Mouse (Mus musculus) liver, embryonic 12.5 days (tissue): ENCODE results near the gene Copz1. TPM values are rescaled to one million over a fixed set of nuclear protein-coding genes. Genes with fewer than 3 reads are reported as not detected.

Experiments
- ATAC-seq: fragments of 200-750 bp; cut with Nextera tagmentation; 2 replicates; pipeline ENCODE4 v1.8.0; 2017; ENCODE audit warnings: moderate number of reproducible peaks, mild to moderate bottlenecking, moderate library complexity
- H3K27ac ChIP-seq: fragments of 300-500 bp; sonication (generic); 2 replicates; pipeline ENCODE4 v1.5.1; 2016; ENCODE audit warnings: mild to moderate bottlenecking
- H3K27me3 ChIP-seq: fragments of 300-500 bp; sonication (generic); replicated peaks from 2 replicates; pipeline ENCODE4 v1.6.1; 2016; ENCODE audit warnings: mild to moderate bottlenecking, moderate library complexity
- H3K36me3 ChIP-seq: fragments of 300-500 bp; sonication (generic); 2 replicates; pipeline ENCODE4 v1.6.1; 2016; ENCODE audit warnings: mild to moderate bottlenecking, moderate library complexity
- H3K4me1 ChIP-seq: fragments of 300-500 bp; sonication (generic); 2 replicates; pipeline ENCODE4 v1.6.1; 2016
- H3K4me2 ChIP-seq: fragments of 300-500 bp; sonication (generic); 2 replicates; pipeline ENCODE4 v1.6.1; 2016; ENCODE audit warnings: mild to moderate bottlenecking, moderate library complexity
- H3K4me3 ChIP-seq: fragments of 300-500 bp; sonication (generic); 2 replicates; pipeline ENCODE4 v1.5.1; 2016; ENCODE audit warnings: mild to moderate bottlenecking, moderate library complexity
- H3K9ac ChIP-seq: fragments of 300-500 bp; sonication (generic); 2 replicates; pipeline ENCODE4 v1.6.1; 2016; ENCODE audit warnings: mild to moderate bottlenecking, moderate library complexity
- H3K9me3 ChIP-seq: fragments of 300-500 bp; sonication (generic); replicated peaks from 2 replicates; pipeline ENCODE4 v1.6.1; 2016; ENCODE audit warnings: mild to moderate bottlenecking, moderate library complexity
- WGBS: fragments of 180-500 bp; shearing (Covaris S2); methylation state at CpG from one replicate; pipeline ENCODE4 v1.1.7; 2016; ENCODE audit not compliant: insufficient replicate concordance; 5-methylcytosine and 5-hydroxymethylcytosine counted together
- polyA plus RNA-seq: library from polyadenylated mRNA; unstranded; fragments of >200 nt; fragmentation: Nextera tagmentation; extraction: Ambion mirVana; gene quantifications from 2 replicates; pipeline ENCODE4 v1.2.1, GENCODE M21; 2016

Gene Copz1
- polyA plus RNA-seq, 1 experiment from 2014 or later, result 250 TPM

DNA sequence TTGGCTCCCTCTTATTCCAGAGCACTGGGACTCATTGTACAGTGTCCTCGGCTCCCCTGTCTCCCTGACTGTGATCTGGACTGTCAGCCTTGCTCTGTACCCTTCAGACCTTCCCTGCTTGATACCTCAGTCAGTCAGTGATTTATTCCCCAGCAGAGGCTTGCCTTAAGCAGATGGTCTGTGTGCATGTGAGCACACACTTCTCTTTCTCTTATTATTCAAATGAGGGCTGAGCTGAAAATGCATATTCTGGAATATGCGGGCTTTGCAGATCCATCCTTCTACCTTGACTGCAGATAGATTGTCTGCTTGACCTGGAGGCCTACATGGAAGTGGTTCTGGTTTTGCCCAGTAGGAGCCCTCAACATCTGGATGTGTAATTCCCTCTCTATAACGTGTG is 25.5 kb downstream of the Copz1 start:
- no peak overlapping the region for H3K27ac ChIP-seq
- WGBS, result 75% methylated on average over 3 of the region's 3 CpGs
- peaks cover 68% of the 10 kb centered on the region for H3K36me3 ChIP-seq
- no peak overlapping the region for H3K4me2 ChIP-seq
- H3K4me1 ChIP-seq, result peaks cover 31% of the 10 kb centered on the region
- no peak overlapping the region for H3K4me3 ChIP-seq
- no peak overlapping the region for H3K9ac ChIP-seq
- no peaks in the 10 kb centered on the region for H3K9me3 ChIP-seq
- H3K27me3 ChIP-seq, result peaks cover 15% of the 10 kb centered on the region
- ATAC-seq, result no peak

DNA sequence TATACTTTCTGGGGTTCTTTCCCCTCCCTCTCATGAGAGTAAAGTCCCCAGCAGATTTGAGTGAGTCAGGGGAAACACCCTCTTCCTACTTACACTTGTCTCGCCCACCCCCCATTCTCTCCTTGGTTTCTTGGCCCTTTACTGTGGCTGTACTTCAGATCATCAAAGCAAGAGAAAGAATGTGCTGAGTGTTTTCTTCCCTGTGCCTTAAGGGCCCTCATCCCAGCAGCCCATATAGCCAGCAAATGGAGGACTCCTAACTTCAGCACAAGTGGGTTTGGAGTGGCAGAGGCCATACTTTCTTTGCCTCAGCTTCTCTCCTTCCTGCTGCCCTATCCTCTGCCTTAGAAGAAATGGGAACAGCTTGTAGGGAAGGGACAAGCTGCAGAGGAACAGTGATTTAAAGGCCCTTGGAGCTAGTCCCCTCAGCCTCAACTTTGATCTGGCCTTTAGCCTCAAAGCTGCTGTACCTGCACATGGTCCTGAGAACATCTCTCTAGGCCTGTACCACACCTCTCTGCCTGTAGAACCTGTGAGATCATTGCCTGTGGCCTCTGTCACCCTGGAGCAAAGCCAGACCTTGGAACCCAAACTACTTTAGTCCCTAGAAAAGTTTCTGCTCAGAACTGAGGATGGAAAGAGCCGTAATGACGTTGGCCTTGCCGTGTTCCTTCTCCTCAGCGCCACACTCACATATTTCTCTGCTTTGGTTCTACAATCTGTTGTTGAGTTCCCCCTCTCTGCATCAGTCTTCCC is 26.5 kb downstream of the Copz1 start:
- Histone ChIP-seq H3K36me3 (peaks cover 58% of the 10 kb centered on the region), H3K4me1 (peaks cover 40% of the 10 kb centered on the region), H3K9me3 (no peaks in the 10 kb centered on the region), H3K9ac (no peak overlapping the region), H3K4me3 (no peak overlapping the region), H3K27me3 (peaks cover 25% of the 10 kb centered on the region), H3K27ac (no peak overlapping the region), H3K4me2 (no peak overlapping the region)
- ATAC-seq, result no peak
- WGBS, result 81% methylated on average over 5 of the region's 5 CpGs

DNA sequence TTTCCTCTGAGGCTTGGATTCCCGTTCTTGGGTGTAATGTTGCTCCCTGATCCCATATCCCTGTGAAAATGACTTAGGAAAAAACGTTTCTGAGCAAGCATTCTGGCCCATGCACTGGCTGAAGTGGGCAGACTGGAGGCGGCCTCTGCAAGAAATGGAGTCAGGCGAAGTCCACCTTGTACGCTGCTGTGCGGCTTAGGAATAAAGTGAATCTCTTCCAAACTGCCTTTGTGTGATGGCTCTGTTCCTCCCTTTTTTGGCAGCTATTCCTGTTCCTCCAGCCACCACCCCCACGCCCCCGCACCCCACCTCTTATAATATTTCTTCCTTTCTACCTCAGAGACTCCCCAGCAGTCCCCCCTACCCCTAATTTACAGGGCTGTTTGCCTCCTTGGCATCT is 27.1 kb downstream of the Copz1 start:
- Histone ChIP-seq H3K36me3 (peaks cover 55% of the 10 kb centered on the region), H3K9ac (no peak overlapping the region), H3K4me3 (no peak overlapping the region), H3K4me2 (no peak overlapping the region), H3K4me1 (peaks cover 46% of the 10 kb centered on the region), H3K27me3 (peaks cover 31% of the 10 kb centered on the region), H3K27ac (no peak overlapping the region), H3K9me3 (no peaks in the 10 kb centered on the region)
- 73% methylated on average over 8 of the region's 8 CpGs for WGBS
- no peak for ATAC-seq

DNA sequence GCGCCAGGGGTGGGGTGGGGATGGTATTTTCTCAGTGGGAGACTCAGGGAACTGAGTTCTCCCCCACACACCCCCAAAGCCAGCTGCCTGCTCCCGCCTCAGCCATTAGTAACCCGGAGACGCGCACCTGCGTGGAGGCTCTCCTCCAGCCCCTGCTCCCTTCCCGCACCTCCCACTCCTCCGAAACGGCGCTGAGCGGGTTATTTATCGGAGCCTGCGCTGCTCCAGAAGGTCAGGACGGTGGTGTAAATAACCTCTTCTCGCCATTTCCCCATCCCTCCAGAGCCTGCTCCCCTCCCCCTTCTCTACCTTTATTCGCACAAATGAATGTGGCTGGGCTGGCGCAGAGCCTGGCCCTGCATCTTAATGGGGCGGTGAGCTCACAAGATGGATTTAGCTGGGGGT is 27.6 kb downstream of the Copz1 start:
- H3K4me3 ChIP-seq, result no peak overlapping the region
- H3K9me3 ChIP-seq, result no peaks in the 10 kb centered on the region
- peaks cover 35% of the 10 kb centered on the region for H3K27me3 ChIP-seq
- no peak overlapping the region for H3K27ac ChIP-seq
- H3K4me2 ChIP-seq, result no peak overlapping the region
- 67% methylated on average over 18 of the region's 18 CpGs for WGBS
- ATAC-seq, result no peak
- peaks cover 50% of the 10 kb centered on the region for H3K4me1 ChIP-seq
- no peak overlapping the region for H3K9ac ChIP-seq
- H3K36me3 ChIP-seq, result peaks cover 53% of the 10 kb centered on the region

DNA sequence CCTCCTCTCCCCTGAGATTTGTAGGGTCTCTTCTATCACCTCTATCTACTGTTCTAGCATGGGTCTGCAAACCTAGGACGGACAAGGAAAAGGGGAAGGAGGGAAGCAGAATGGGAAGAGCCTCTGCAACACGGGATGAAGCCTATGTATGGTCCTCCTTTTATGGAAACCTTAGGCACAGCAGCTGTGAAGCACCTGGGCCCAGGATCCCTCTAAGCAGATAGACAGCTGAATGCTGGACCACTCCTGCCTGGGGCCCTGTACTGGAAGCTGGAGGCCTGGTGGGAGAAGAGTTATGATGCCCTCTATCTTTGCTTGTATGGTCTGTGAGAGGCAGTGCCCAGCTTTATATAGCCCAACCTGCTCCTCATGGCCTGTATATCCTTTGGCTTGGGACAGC is 28.0 kb downstream of the Copz1 start:
- peaks cover 48% of the 10 kb centered on the region for H3K36me3 ChIP-seq
- ATAC-seq, result no peak
- H3K9ac ChIP-seq, result no peak overlapping the region
- no peak overlapping the region for H3K4me3 ChIP-seq
- WGBS, result 37% methylated on average over 2 of the region's 2 CpGs
- no peak overlapping the region for H3K4me2 ChIP-seq
- peaks cover 55% of the 10 kb centered on the region for H3K4me1 ChIP-seq
- peaks cover 40% of the 10 kb centered on the region for H3K27me3 ChIP-seq
- peak overlapping the region; percentile 47; the same call in 1 of the 2 replicates for H3K27ac ChIP-seq
- H3K9me3 ChIP-seq, result no peaks in the 10 kb centered on the region

DNA sequence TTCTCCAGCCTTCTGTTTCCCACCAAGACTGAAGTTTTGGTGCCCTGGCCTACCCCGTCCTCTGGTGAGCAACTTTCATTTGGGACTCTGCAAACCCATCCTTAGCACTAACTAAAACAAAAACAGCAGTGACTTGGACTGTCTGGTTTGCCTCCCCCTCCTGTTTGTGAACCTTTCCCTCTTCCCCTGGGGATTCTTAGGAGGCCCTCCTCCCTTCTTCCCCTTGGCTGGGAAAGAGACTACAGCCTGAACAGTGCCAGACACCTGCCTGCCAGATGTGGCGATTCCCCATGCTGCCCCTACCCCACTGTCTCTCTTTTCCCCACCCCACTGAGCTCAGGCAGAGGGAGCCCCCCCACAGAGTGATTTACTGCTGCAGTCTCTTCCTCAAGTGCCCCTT is 28.5 kb downstream of the Copz1 start:
- Histone ChIP-seq H3K27me3 (peaks cover 45% of the 10 kb centered on the region), H3K9ac (no peak overlapping the region), H3K9me3 (no peaks in the 10 kb centered on the region), H3K4me3 (no peak overlapping the region), H3K27ac (peak overlapping the region; percentile 47; the same call in 1 of the 2 replicates), H3K36me3 (peaks cover 43% of the 10 kb centered on the region), H3K4me1 (peaks cover 59% of the 10 kb centered on the region), H3K4me2 (no peak overlapping the region)
- ATAC-seq, result no peak
- 55% methylated on average over 2 of the region's 2 CpGs for WGBS

DNA sequence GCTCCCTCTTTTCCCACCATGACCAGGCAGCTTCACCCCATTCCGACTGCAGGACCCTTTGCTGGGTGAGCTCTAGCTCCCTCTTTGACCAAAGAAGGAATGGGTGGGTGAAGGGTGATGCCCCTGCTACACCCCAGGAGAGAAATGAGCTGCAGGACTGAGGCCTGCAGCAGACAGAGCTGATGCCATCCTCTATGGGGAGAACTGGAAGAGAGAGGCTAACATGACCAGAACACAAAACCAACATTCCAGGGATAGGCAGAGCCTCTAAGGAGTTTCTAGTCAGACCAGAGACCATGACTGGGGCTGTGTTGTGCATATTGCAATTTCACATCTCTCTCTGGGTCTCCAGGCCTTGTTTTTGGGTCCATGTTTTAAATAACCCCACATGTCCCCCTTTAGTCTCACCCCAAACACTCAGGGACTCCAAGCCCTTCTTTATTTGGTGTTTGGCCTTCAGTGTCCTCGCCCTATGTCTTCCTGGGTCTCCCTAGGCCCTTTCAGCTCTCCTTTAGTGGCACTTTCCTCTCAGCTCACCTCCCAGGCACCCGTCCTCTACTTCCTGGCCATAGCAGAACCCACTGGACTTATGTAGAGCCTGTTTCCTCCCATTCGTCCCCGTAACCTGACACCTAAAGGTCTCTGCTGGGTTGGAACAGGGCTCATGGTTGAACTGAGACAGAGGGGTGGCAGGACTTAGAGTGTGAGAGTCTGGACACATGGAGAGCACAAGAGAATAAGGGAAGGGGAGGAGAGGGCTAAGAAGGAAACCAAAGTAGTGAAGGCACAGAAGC is 29.2 kb downstream of the Copz1 start:
- Histone ChIP-seq H3K4me2 (no peak overlapping the region), H3K36me3 (peaks cover 36% of the 10 kb centered on the region), H3K27ac (peak overlapping the region; percentile 45), H3K9ac (no peak overlapping the region), H3K27me3 (peaks cover 50% of the 10 kb centered on the region), H3K4me3 (no peak overlapping the region), H3K4me1 (peaks cover 65% of the 10 kb centered on the region), H3K9me3 (no peaks in the 10 kb centered on the region)
- 28% methylated on average over 5 of the region's 5 CpGs for WGBS
- ATAC-seq, result no peak

DNA sequence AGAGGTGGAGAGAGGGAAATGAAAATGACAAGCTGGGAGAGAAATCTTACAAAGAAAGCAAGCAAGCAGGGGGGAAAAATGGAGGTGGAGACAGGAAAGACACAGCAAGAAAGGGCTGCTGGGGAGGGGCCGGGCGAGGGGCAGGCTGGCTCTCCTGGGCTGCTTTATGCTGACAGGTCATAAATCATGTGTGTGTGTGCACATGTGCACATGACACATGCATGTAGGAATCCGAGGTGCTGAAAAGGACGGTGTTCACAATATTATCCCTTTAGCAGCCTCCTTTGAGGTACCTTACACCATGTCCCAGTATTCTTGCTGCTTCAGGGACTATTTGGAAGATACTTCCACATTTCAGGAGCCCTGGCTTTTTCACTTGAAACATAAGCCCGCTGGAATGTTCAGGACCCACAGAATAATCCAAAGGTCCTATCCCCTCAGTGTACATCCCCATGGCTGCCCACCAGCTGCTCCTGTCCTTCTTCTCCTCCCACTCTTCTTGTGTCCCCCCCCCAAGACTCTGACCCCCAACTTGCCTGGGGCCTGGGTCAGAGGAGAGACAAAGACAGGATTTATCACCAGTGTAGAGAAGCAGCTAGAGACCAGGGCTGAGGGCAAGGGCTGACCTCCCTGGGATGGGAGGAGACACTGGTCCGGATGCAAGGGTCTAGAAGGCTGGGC is 30.0 kb downstream of the Copz1 start:
- Histone ChIP-seq H3K9ac (no peak overlapping the region), H3K36me3 (peaks cover 29% of the 10 kb centered on the region), H3K4me1 (peaks cover 71% of the 10 kb centered on the region), H3K4me2 (no peak overlapping the region), H3K9me3 (no peaks in the 10 kb centered on the region), H3K4me3 (no peak overlapping the region), H3K27me3 (peaks cover 52% of the 10 kb centered on the region), H3K27ac (peak overlapping the region; percentile 45)
- 32% methylated on average over 6 of the region's 6 CpGs for WGBS
- ATAC-seq, result no peak

DNA sequence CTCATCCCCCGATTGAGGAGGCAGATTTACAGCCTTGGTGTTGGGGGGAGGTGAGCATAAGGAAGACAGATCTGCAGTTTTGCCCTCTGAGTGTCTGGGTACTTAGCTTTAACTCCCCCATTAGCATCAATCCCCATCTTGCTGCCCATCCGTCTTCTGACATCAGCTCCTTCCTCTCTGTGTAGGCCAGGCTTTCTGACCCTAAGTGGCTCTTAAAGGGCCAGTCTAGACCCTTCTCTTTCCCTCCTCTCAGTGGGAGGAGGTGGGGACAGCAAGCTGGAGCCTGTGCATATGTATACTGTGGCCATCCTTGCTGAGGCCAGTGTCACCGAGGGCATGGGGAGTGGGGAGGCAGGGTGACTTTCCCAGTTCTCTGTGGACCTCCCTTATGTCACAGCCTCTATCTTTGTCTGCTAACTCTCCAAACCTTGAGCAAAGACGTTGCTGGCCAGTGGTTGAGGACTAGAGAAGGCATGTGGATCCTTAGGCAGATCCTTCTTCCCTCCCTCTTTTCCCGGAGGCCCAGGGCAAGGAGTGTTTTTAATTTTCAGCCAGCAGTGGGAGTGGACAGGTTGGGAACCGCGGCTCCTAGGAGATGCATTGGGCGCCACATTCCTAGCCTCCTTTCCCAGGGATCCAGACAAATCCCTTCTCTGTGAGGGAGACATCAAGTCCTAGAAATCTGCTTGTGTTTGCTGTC is 31.6 kb downstream of the Copz1 start:
- peaks cover 64% of the 10 kb centered on the region for H3K27me3 ChIP-seq
- H3K4me3 ChIP-seq, result peak overlapping the region; percentile 61
- H3K36me3 ChIP-seq, result peaks cover 13% of the 10 kb centered on the region
- peak overlapping the region; percentile 98 for H3K4me2 ChIP-seq
- WGBS, result 16% methylated on average over 8 of the region's 8 CpGs
- H3K9ac ChIP-seq, result 0 out of 2 replicates have a peak overlapping the region, but pooled peaks have one; percentile 51
- ATAC-seq, result no peak
- H3K4me1 ChIP-seq, result peaks cover 86% of the 10 kb centered on the region
- no peaks in the 10 kb centered on the region for H3K9me3 ChIP-seq
- H3K27ac ChIP-seq, result peak overlapping the region; percentile 68

DNA sequence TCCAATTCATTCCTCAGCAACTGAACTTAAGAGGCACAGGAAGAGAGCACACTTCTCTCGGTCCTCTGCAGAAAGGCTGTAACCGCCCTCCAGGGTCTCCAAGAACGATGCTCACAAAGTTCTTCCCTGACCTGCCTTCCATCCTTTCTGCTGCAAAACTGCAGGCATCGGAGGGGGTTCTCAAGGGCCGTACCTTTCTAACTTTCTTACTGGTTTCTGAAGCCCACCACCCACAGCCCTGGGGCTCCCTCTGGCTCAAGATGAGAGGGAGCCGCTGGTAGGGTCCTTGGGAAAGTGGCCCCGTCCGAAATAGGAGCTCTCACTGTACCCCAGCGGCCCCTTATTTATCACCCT is 32.1 kb downstream of the Copz1 start:
- peak overlapping the region; percentile 51 for H3K9ac ChIP-seq
- H3K4me2 ChIP-seq, result peak overlapping the region; percentile 98
- peak overlapping the region; percentile 68 for H3K27ac ChIP-seq
- H3K36me3 ChIP-seq, result peaks cover 7% of the 10 kb centered on the region
- peaks cover 69% of the 10 kb centered on the region for H3K27me3 ChIP-seq
- WGBS, result 4% methylated on average over 9 of the region's 9 CpGs
- no peak for ATAC-seq
- H3K4me3 ChIP-seq, result peak overlapping the region; percentile 61
- H3K4me1 ChIP-seq, result peaks cover 91% of the 10 kb centered on the region
- H3K9me3 ChIP-seq, result no peaks in the 10 kb centered on the region

DNA sequence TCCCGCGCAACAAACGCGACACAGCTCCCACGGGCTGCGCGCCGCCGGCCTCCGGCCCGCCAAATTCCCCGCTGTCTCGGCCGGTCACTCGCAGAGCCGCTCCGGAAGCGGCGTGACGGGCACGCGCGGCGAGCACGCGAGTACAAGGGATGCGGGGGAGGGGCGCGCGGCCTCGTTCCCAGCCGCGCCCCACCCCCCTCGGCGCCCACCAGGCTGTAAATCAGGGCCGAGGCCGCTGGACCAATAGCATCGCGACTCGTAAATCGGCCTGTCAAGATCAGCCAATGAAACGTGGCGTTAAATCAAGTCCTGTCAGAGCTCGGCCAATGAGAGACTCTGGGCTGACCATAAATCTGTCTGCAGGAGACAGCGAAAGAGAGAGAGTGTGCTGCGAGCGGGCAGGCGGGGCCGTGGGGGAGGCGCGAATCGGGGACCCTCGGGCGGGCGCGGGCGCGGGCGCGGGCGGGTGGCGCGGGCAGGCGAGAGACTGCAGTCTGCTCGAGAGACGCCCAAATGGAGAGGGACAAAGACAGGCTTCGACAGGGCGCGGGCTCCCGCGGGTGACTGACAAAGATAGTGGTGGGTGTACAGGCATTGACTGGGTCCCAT is 32.7 kb downstream of the Copz1 start:
- Histone ChIP-seq H3K4me1 (peaks cover 87% of the 10 kb centered on the region), H3K9me3 (no peaks in the 10 kb centered on the region), H3K9ac (peak overlapping the region; percentile 51), H3K4me2 (peak overlapping the region; percentile 98), H3K27ac (peak overlapping the region; percentile 77), H3K36me3 (peaks cover 2% of the 10 kb centered on the region), H3K4me3 (peak overlapping the region; percentile 61), H3K27me3 (peaks cover 69% of the 10 kb centered on the region)
- ATAC-seq, result peak; percentile 85
- under 1% methylated on average over 62 of the region's 71 CpGs for WGBS
